Mouse (Mus musculus) G1E (cell line): ENCODE results near the gene Nek9.

Source experiments
- POLR2AphosphoS5 ChIP-seq: IDR thresholded peaks from 2 replicates; pipeline ENCODE4 v1.6.1; 2012; ENCODE audit warnings: low read depth, low read length, inconsistent platforms; ENCODE audit not compliant: insufficient replicate concordance
- TAL1 ChIP-seq: conservative IDR thresholded peaks from 2 replicates; pipeline ENCODE4 v1.6.1; 2012; ENCODE audit warnings: low read depth, low read length, inconsistent platforms, mixed read lengths

DNA sequence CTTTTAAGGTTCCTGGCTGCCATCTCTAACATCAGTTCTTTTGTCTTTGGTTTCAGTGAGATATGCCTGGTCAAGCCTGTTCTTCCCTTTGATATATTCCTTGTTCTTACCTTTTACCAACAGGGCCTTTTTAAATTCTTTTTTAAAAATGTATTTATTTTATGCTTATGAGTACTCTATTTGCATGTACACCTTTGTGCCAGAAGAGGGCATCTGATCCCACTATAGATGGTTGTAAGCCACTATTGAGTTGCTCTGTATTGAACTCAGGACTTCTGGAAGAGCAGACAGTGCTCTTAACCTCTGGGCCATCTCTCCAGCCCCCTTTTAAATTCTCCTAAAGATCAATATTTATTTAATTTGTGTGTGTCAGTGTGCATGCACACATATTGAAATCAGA lies 46.3 kb downstream of the Nek9 start:
- TF ChIP-seq TAL1: no peak
- TF ChIP-seq POLR2AphosphoS5: no peak
